Mouse (Mus musculus) liver, adult 2 months (tissue): Measurements from ENCODE around the gene Cdk19. TPM values are rescaled to one million over a fixed set of nuclear protein-coding genes. Genes with fewer than 3 reads are reported as not detected.
A peak's percentile ranks its signal among the peaks of the same experiment; 100 is the strongest.

ENCODE experiments used
- DNase-seq: peaks from one replicate; pipeline ENCODE4 v3.0.0-alpha.2; 2011; ENCODE audit warnings: low read depth, low spot score; ENCODE audit errors: extremely low read depth
- H3K27ac ChIP-seq: fragments of 200-500 bp; replicated peaks from 2 replicates; pipeline ENCODE4 v1.5.1; 2012; ENCODE audit warnings: low read depth, mild to moderate bottlenecking, control low read depth, inconsistent platforms, low read length; ENCODE audit not compliant: insufficient read depth
- H3K27me3 ChIP-seq: fragments of 200-500 bp; 2 replicates; pipeline ENCODE4 v1.6.1; 2012; ENCODE audit warnings: mild to moderate bottlenecking, moderate library complexity, low read length, inconsistent platforms; ENCODE audit not compliant: control insufficient read depth, insufficient read depth
- H3K36me3 ChIP-seq: fragments of 200-500 bp; 2 replicates; pipeline ENCODE4 v1.6.1; 2012; ENCODE audit warnings: low read length, inconsistent platforms; ENCODE audit not compliant: control insufficient read depth, insufficient read depth
- H3K4me1 ChIP-seq: fragments of 200-500 bp; 2 replicates; pipeline ENCODE4 v1.6.1; 2011; ENCODE audit warnings: low read length; ENCODE audit not compliant: control insufficient read depth, insufficient read depth
- H3K4me3 ChIP-seq: fragments of 200-500 bp; 2 replicates; pipeline ENCODE4 v1.5.1; 2011; ENCODE audit warnings: low read depth, mild to moderate bottlenecking, control low read depth, low read length, moderate library complexity; ENCODE audit not compliant: insufficient read depth
- H3K79me2 ChIP-seq: fragments of 200-500 bp; 2 replicates; pipeline ENCODE4 v1.6.1; 2012; ENCODE audit warnings: inconsistent platforms, mild to moderate bottlenecking, low read length, moderate library complexity; ENCODE audit not compliant: control insufficient read depth, insufficient read depth
- H3K9ac ChIP-seq: fragments of 200-500 bp; 2 replicates; pipeline ENCODE4 v1.6.1; 2012; ENCODE audit warnings: low read depth, mild to moderate bottlenecking, control low read depth, inconsistent platforms, low read length
- CTCF ChIP-seq: fragments of 200-500 bp; IDR thresholded peaks from 2 replicates; pipeline ENCODE4 v1.5.1; 2011; ENCODE audit warnings: low read depth, low read length, control low read depth
- POLR2A ChIP-seq: fragments of 200-500 bp; IDR thresholded peaks from 2 replicates; pipeline ENCODE4 v1.6.1; 2011; ENCODE audit warnings: low read length, control low read depth; ENCODE audit not compliant: insufficient read depth; ENCODE audit errors: extremely low read depth
- WGBS: fragments of 180-500 bp; shearing (Covaris S2); methylation state at CpG from one replicate; pipeline ENCODE4 v1.1.7; 2018; 5-methylcytosine and 5-hydroxymethylcytosine counted together
- polyA plus RNA-seq: library from polyadenylated mRNA; depleted of rRNA; stranded (reverse); fragments of >200 nt; gene quantifications from 2 replicates; pipeline ENCODE4 v1.2.3, GENCODE M21; 2012
- total RNA-seq: library from RNA; depleted of rRNA; stranded (reverse); fragments of >200 nt; gene quantifications from 2 replicates; pipeline ENCODE4 v1.2.3, GENCODE M21; 2014

Cdk19 gene
- total and polyA plus RNA-seq, 2 experiments: 1.4 to 4.3 TPM

GRCm38 (mm10) chr10:40386126-40386525, 46.8 kb downstream of the Cdk19 start:
- TF ChIP-seq POLR2A (no peak), CTCF (no peak)
- no peak overlapping the region for H3K9ac ChIP-seq
- DNase-seq: no peak
- no peak overlapping the region for H3K27ac ChIP-seq
- no peaks in the 10 kb centered on the region for H3K27me3 ChIP-seq
- whole genome bisulfite sequencing: 94% methylated on average over 4 of the region's 4 CpGs
- peaks cover 4% of the 10 kb centered on the region; the same call in 1 of the 2 replicates for H3K4me1 ChIP-seq
- no peaks in the 10 kb centered on the region for H3K36me3 ChIP-seq
- peaks cover 19% of the 10 kb centered on the region; the same call in 1 of the 2 replicates for H3K79me2 ChIP-seq
- H3K4me3 ChIP-seq: no peak overlapping the region

GRCm38 (mm10) chr10:40393447-40394143, 54.2 kb downstream of the Cdk19 start:
- Histone ChIP-seq H3K27ac (no peak overlapping the region), H3K4me1 (no peaks in the 10 kb centered on the region), H3K36me3 (no peaks in the 10 kb centered on the region), H3K27me3 (no peaks in the 10 kb centered on the region), H3K9ac (no peak overlapping the region), H3K4me3 (no peak overlapping the region), H3K79me2 (peaks cover 7% of the 10 kb centered on the region; the same call in 1 of the 2 replicates)
- no peak for DNase-seq
- TF ChIP-seq POLR2A (no peak), CTCF (no peak)
- 87% methylated on average over 2 of the region's 2 CpGs for WGBS

- no peak for TF ChIP-seq CTCF
- H3K9ac ChIP-seq: no peak overlapping the region
- no peaks in the 10 kb centered on the region for H3K4me1 ChIP-seq
- DNase-seq: no peak
- no peak overlapping the region for H3K27ac ChIP-seq
- H3K36me3 ChIP-seq: no peaks in the 10 kb centered on the region
- no peaks in the 10 kb centered on the region; the same call in 1 of the 2 replicates for H3K79me2 ChIP-seq
- no peak overlapping the region for H3K4me3 ChIP-seq
- 79% methylated on average over 3 of the region's 3 CpGs for WGBS
- no peaks in the 10 kb centered on the region for H3K27me3 ChIP-seq
Observed at GRCm38 (mm10) chr10:40398842-40399241, 59.5 kb downstream of the Cdk19 start.

- Histone ChIP-seq H3K4me3 (no peak overlapping the region), H3K36me3 (no peaks in the 10 kb centered on the region), H3K27me3 (no peaks in the 10 kb centered on the region), H3K4me1 (no peaks in the 10 kb centered on the region), H3K9ac (no peak overlapping the region), H3K79me2 (no peaks in the 10 kb centered on the region; the same call in 1 of the 2 replicates), H3K27ac (no peak overlapping the region)
- TF ChIP-seq POLR2A: no peak
- no peak for TF ChIP-seq CTCF
- peak; percentile 27 for DNase-seq
- 55% methylated on average over 2 of the region's 2 CpGs for WGBS
Observed at GRCm38 (mm10) chr10:40399328-40399727, 60.0 kb downstream of the Cdk19 start.

- DNase-seq: no peak
- H3K36me3 ChIP-seq: no peaks in the 10 kb centered on the region
- TF ChIP-seq CTCF (no peak), POLR2A (no peak)
- H3K4me3 ChIP-seq: no peak overlapping the region
- H3K4me1 ChIP-seq: no peaks in the 10 kb centered on the region
- no peaks in the 10 kb centered on the region for H3K27me3 ChIP-seq
- H3K27ac ChIP-seq: no peak overlapping the region
- no peaks in the 10 kb centered on the region; the same call in 1 of the 2 replicates for H3K79me2 ChIP-seq
- WGBS: 86% methylated on average over 4 of the region's 4 CpGs
- H3K9ac ChIP-seq: no peak overlapping the region
Observed at GRCm38 (mm10) chr10:40400293-40400692, 60.9 kb downstream of the Cdk19 start.

- 86% methylated on average over 3 of the region's 3 CpGs for WGBS
- H3K9ac ChIP-seq: no peak overlapping the region
- no peaks in the 10 kb centered on the region for H3K27me3 ChIP-seq
- no peak overlapping the region for H3K4me3 ChIP-seq
- no peak for TF ChIP-seq POLR2A
- TF ChIP-seq CTCF: no peak
- no peaks in the 10 kb centered on the region; the same call in 1 of the 2 replicates for H3K79me2 ChIP-seq
- H3K36me3 ChIP-seq: no peaks in the 10 kb centered on the region
- no peaks in the 10 kb centered on the region for H3K4me1 ChIP-seq
- DNase-seq: no peak
- no peak overlapping the region for H3K27ac ChIP-seq
Observed at GRCm38 (mm10) chr10:40406655-40407054, 67.3 kb downstream of the Cdk19 start.
